Mouse (Mus musculus) midbrain, embryonic 13.5 days (tissue): ENCODE measurements around the gene Gmfb. TPM values are rescaled to one million over a fixed set of nuclear protein-coding genes. Genes with fewer than 3 reads are reported as not detected.

Experiments
- ATAC-seq: fragments of 200-750 bp; cut with Nextera tagmentation; 2 replicates; pipeline ENCODE4 v1.8.0; 2017; ENCODE audit warnings: mild to moderate bottlenecking, moderate TSS enrichment, moderate library complexity
- H3K27ac ChIP-seq: fragments of 300-500 bp; sonication (generic); 2 replicates; pipeline ENCODE4 v1.5.1; 2015; ENCODE audit warnings: inconsistent platforms, mild to moderate bottlenecking, moderate library complexity
- H3K27me3 ChIP-seq: fragments of 300-500 bp; sonication (generic); 2 replicates; pipeline ENCODE4 v1.6.1; 2015; ENCODE audit warnings: mild to moderate bottlenecking, inconsistent platforms
- H3K36me3 ChIP-seq: fragments of 300-500 bp; sonication (generic); 2 replicates; pipeline ENCODE4 v1.6.1; 2015; ENCODE audit warnings: mild to moderate bottlenecking, inconsistent platforms
- H3K4me1 ChIP-seq: fragments of 300-500 bp; sonication (generic); replicated peaks from 2 replicates; pipeline ENCODE4 v1.6.1; 2015; ENCODE audit warnings: inconsistent platforms
- H3K4me2 ChIP-seq: fragments of 300-500 bp; sonication (generic); replicated peaks from 2 replicates; pipeline ENCODE4 v1.6.1; 2015; ENCODE audit warnings: moderate library complexity, mild to moderate bottlenecking, inconsistent platforms
- H3K4me3 ChIP-seq: fragments of 300-500 bp; sonication (generic); replicated peaks from 2 replicates; pipeline ENCODE4 v1.5.1; 2015; ENCODE audit warnings: mild to moderate bottlenecking, inconsistent platforms
- H3K9ac ChIP-seq: fragments of 300-500 bp; sonication (generic); replicated peaks from 2 replicates; pipeline ENCODE4 v1.6.1; 2015; ENCODE audit warnings: mild to moderate bottlenecking, inconsistent platforms
- H3K9me3 ChIP-seq: fragments of 300-500 bp; sonication (generic); 2 replicates; pipeline ENCODE4 v1.6.1; 2016; ENCODE audit warnings: mild to moderate bottlenecking, inconsistent platforms
- WGBS: fragments of 180-500 bp; shearing (Covaris S2); methylation state at CpG from one replicate; pipeline ENCODE4 v1.1.7; 2015; 5-methylcytosine and 5-hydroxymethylcytosine counted together
- polyA plus RNA-seq: library from polyadenylated mRNA; unstranded; fragments of >200 nt; fragmentation: Nextera tagmentation; extraction: Ambion mirVana; gene quantifications from 2 replicates; pipeline ENCODE4 v1.2.1, GENCODE M21; 2015

The Gmfb gene
- polyA plus RNA-seq: 101 and 110 TPM in 2 replicates

DNA sequence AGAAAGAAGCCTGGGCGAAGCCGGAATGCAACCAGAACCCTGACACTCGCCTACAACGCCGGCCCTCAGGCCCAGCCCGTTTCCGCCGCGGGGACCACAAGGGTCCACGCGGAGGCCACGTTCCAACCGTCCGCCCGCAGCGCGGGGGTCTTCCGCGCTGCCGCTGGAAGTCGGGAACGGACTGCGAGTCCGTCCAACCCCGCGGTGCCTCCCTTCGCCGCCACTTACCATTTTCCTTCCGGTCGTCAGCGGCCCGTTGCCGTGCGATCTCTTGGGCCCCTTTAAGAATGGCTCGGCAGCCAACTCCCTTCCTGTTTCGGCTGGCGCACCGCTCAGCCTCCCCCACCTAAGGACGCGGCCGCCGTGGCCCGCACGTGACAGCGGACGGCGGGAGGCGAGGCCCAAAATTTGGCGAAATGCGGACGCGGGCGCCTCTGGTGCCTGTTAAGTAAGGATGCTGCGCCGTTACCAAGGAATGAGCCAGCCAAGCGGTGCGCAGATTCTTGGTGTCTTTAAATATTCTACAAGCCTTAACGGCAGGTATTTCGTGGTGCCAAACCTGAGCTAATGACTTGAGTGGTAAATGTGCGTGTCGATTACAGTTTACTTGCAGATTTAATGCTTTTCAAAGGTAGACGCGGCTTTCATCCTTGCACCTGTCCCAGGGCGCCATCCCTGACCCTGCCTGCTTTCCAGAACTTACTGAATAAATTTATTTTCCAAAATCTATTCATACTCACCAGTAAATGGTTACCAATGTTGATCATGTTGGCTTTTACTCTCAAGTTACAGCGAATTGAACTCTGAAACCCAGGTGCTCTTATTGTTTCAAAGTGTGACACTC is at the start of gene Gmfb:
Gene Gmfb, minus strand, starts transcription at position 370 of the 844 bp plus-strand sequence.
- Histone ChIP-seq H3K9ac (peak within 1 kb of the TSS; percentile 91), H3K27me3 (peaks cover 7% of the 10 kb centered on the region), H3K9me3 (no peaks in the 10 kb centered on the region), H3K36me3 (peaks cover 6% of the 10 kb centered on the region; the same call in 1 of the 2 replicates), H3K4me2 (peak within 1 kb of the TSS; percentile 89), H3K4me3 (peak within 1 kb of the TSS; percentile 93), H3K4me1 (peaks cover 24% of the 10 kb centered on the region), H3K27ac (peak within 1 kb of the TSS; percentile 87)
- ATAC-seq: peak; percentile 99
- under 1% methylated on average over 62 of the region's 65 CpGs for WGBS

DNA sequence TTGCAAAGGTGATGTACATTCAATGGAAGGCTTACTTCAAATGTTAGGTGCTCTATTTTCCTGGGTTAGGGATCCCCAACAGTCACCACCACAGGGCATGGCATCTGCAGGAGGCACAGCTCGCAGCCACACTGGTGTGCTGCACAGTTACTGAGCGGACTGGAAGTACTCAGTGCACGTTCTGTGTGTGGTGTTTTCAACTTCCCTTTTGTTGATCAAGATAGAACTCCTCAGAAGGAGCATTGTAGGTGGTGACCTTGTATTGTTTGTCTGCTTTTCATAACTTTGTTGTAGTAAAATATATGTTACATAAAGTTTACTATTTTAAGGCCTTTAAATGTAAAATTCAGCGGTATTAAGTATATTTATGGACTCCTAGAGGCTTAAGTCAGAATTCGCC is 40.9 kb upstream of the Gmfb start:
- no peaks in the 10 kb centered on the region for H3K4me1 ChIP-seq
- ATAC-seq: no peak
- H3K36me3 ChIP-seq: 0 out of 2 replicates have a peak, but pooled peaks cover 3% of the 10 kb centered on the region
- H3K27me3 ChIP-seq: no peaks in the 10 kb centered on the region
- no peak overlapping the region for H3K4me2 ChIP-seq
- H3K27ac ChIP-seq: no peak overlapping the region
- H3K9me3 ChIP-seq: no peaks in the 10 kb centered on the region
- 94% methylated on average over 5 of the region's 5 CpGs for WGBS
- no peak overlapping the region for H3K9ac ChIP-seq
- no peak overlapping the region for H3K4me3 ChIP-seq

DNA sequence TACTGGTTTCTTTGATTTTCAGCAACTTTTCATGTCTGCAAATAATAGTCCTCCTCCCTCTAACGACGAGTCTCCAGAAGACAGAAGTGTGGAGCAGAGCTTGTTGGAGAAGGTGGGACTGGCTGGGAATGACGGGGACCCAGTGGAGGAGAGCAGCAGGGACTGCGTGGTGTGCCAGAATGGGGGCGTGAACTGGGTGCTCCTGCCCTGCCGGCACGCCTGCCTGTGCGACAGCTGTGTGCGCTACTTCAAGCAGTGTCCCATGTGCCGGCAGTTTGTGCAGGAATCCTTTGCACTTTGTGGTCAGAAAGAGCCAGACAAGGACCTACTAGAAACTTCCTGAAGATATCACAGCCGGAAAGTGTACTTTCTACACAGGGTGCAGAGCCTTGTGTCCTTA is 31.6 kb upstream of the Gmfb start:
- no peaks in the 10 kb centered on the region for H3K27me3 ChIP-seq

DNA sequence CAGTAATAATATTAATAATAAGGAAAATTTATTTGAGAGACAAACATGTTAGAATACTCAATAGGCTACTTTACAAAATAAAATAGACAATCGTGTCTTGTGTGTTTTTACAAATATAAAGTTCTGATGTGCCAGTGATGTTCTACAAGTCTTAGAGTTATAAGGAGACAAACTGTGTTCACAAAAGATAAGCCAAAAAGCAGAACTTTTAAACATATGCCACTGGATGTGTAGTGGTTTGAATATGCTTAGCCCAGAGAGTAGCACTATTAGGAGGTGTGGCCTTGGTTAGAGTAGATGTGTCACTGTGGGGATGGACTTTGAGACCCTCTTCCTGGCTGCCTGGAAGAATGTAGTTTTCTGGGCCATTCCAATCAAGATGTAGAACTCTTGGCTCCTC is 27.7 kb upstream of the Gmfb start:
- Histone ChIP-seq H3K27ac (no peak overlapping the region), H3K36me3 (peaks cover 14% of the 10 kb centered on the region), H3K4me3 (no peak overlapping the region), H3K27me3 (no peaks in the 10 kb centered on the region), H3K9ac (no peak overlapping the region), H3K9me3 (no peaks in the 10 kb centered on the region), H3K4me2 (no peak overlapping the region), H3K4me1 (no peaks in the 10 kb centered on the region)
- ATAC-seq: no peak
- WGBS: 96% methylated on average over 1 of the region's 1 CpGs

More for the DNA sequence above, 31.6 kb upstream of the Gmfb start:
- Histone ChIP-seq H3K9me3 (no peaks in the 10 kb centered on the region), H3K9ac (no peak overlapping the region), H3K36me3 (peaks cover 18% of the 10 kb centered on the region), H3K4me1 (no peaks in the 10 kb centered on the region), H3K27ac (no peak overlapping the region), H3K4me3 (no peak overlapping the region), H3K4me2 (no peak overlapping the region)
- no peak for ATAC-seq
- WGBS: 93% methylated on average over 11 of the region's 11 CpGs

DNA sequence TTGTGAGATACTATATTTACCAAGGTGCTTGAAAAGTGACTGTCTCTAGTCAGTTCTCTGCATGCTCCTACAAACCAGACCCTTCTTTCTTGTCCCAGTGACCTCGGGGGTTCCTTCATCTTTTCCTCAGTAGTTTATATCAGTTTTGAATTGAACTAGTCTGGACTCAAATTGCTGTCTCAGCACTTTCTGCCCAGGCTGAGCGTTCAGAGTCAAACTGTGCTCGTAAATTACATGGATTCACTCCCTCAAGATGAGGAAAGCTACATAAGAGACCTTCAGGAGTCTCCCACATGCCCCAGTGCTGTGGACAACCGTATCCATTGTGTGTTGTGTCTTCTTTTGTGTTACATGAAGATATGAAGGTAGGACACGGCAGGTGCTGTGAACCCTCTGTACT is 26.7 kb upstream of the Gmfb start:
- no peak overlapping the region for H3K9ac ChIP-seq
- no peak overlapping the region for H3K4me2 ChIP-seq
- H3K36me3 ChIP-seq: peaks cover 13% of the 10 kb centered on the region
- no peaks in the 10 kb centered on the region for H3K9me3 ChIP-seq
- WGBS: 88% methylated on average over 5 of the region's 5 CpGs
- H3K27ac ChIP-seq: no peak overlapping the region
- no peaks in the 10 kb centered on the region for H3K4me1 ChIP-seq
- no peaks in the 10 kb centered on the region for H3K27me3 ChIP-seq
- ATAC-seq: no peak
- no peak overlapping the region for H3K4me3 ChIP-seq

DNA sequence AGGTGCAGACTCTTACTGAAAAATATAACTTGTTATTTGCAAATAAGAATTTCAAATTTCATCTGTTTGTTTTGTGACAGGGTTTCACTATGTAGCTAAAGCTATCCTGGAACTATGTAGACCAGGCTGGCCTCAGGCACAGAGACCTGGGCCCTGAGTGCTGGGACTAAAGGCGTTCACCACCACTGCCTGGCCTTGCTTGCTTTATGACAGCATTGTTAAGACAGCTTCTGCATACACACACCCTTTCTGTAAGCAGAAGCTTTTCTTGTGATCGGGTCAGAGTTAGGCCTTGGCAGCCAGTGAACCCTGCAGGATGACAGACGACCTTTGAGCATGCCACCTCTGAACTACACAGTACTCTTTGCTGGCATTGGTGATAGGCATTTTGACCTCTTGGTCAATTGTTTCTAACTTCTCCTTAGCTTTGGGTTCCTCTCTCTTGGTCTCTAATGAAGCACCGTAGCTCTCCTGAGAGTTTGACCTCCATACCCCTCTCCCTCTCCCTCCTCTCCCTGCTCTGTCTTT is 26.1 kb upstream of the Gmfb start:
- no peaks in the 10 kb centered on the region for H3K4me1 ChIP-seq
- H3K9ac ChIP-seq: no peak overlapping the region
- no peak overlapping the region for H3K4me3 ChIP-seq
- no peaks in the 10 kb centered on the region for H3K27me3 ChIP-seq
- H3K36me3 ChIP-seq: peaks cover 11% of the 10 kb centered on the region
- 93% methylated on average over 4 of the region's 4 CpGs for WGBS
- no peak overlapping the region for H3K4me2 ChIP-seq
- H3K9me3 ChIP-seq: no peaks in the 10 kb centered on the region
- H3K27ac ChIP-seq: no peak overlapping the region
- no peak for ATAC-seq

DNA sequence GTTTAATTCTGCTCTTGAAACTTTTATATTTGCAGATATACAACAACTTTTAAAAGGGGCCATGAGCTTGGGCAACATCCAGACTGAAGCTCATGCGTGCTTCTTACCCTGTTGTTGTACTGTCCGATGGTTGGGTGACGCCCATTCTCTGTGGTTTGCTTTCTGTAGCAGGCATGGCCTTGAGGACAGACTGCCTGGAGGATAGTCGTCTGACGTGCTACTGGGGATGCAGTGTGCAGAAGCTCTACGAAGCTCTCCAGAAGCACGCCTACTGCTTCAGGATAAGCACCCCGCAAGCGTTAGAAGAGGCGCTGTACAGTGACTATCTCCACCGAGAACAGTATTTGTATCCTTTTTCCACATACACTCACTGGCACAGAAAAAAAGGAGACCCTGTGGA is 23.7 kb upstream of the Gmfb start:
- H3K4me3 ChIP-seq: no peak overlapping the region
- H3K9me3 ChIP-seq: no peaks in the 10 kb centered on the region
- H3K27ac ChIP-seq: no peak overlapping the region
- H3K4me1 ChIP-seq: no peaks in the 10 kb centered on the region
- H3K27me3 ChIP-seq: no peaks in the 10 kb centered on the region
- peaks cover 30% of the 10 kb centered on the region for H3K36me3 ChIP-seq
- no peak overlapping the region for H3K4me2 ChIP-seq
- 94% methylated on average over 11 of the region's 11 CpGs for WGBS
- ATAC-seq: no peak
- no peak overlapping the region for H3K9ac ChIP-seq

DNA sequence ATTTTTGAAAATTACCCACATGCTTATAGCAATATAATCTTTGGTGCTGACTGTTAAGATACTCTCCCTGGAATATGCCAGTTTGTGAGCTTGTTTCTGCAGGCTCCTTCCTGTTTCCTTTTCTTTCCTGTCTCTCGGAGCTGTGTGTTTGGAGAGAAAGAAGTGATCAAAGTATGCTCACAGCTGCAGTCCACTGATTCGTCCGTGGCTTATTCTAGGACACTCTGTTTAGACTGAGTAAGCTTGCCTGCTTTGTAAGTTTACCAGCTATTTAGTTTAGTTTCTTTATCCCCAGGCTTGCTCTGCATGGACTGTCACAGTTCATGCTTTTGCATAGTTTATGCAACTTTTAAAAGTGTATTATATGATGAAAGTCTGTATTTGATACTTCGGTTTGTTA is 17.3 kb upstream of the Gmfb start:
- peaks cover 28% of the 10 kb centered on the region for H3K36me3 ChIP-seq
- H3K4me3 ChIP-seq: no peak overlapping the region
- H3K9ac ChIP-seq: no peak overlapping the region
- 68% methylated on average over 4 of the region's 4 CpGs for WGBS
- no peak overlapping the region for H3K27ac ChIP-seq
- no peaks in the 10 kb centered on the region for H3K27me3 ChIP-seq
- ATAC-seq: no peak
- H3K9me3 ChIP-seq: no peaks in the 10 kb centered on the region
- no peaks in the 10 kb centered on the region for H3K4me1 ChIP-seq
- H3K4me2 ChIP-seq: no peak overlapping the region

DNA sequence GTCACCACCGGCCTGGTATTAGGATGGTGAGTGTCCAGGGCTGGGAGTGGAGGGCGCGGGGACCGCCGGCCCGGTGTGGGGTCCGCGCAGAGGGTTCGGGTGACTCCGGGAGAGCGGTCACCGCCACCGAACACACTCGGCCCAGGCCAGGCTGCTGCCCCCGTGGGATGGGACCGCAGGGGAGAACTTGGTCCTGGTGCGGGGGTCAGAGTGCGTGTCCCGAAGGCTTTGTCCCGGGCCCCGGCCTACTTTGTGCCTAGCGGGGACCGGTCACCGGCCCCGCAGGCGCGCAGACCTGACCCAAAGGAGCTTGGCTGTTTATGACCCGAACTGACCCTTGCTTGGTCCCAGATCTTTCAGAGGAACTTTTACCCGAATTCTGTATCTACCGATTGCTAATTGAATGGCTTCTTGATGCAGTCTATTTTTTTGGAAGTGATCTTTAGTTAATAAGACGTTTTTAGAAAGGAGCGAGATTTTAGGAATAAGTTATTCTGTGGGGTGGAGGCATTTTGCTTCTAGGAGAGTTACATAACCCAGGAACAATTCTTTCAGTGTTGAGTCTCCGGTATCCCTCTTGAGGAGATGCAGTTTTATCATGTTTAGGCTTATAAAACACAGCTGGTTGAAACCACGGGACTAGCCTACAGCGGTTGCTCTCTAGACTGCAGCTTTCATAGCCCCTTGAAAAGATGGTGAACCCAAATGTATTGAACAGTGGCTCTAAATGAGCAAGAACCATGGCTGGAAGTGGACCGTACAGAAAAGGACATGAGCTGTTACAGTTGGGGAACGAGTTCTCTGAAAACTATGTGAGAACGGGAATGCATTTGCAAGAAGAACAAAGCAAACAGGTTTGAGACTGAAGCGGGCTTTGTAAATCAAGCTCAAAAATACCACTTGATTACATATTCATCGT is 10.6 kb upstream of the Gmfb start:
- peak overlapping the region; percentile 75 for H3K4me3 ChIP-seq
- peak overlapping the region; percentile 82 for H3K9ac ChIP-seq
- H3K27me3 ChIP-seq: 0 out of 2 replicates have a peak, but pooled peaks cover 1% of the 10 kb centered on the region
- peaks cover 15% of the 10 kb centered on the region for H3K4me1 ChIP-seq
- ATAC-seq: no peak
- WGBS: 9% methylated on average over 40 of the region's 40 CpGs
- H3K27ac ChIP-seq: no peak overlapping the region; the same call in 1 of the 2 replicates
- H3K9me3 ChIP-seq: no peaks in the 10 kb centered on the region
- H3K36me3 ChIP-seq: no peaks in the 10 kb centered on the region
- H3K4me2 ChIP-seq: peak overlapping the region; percentile 89

DNA sequence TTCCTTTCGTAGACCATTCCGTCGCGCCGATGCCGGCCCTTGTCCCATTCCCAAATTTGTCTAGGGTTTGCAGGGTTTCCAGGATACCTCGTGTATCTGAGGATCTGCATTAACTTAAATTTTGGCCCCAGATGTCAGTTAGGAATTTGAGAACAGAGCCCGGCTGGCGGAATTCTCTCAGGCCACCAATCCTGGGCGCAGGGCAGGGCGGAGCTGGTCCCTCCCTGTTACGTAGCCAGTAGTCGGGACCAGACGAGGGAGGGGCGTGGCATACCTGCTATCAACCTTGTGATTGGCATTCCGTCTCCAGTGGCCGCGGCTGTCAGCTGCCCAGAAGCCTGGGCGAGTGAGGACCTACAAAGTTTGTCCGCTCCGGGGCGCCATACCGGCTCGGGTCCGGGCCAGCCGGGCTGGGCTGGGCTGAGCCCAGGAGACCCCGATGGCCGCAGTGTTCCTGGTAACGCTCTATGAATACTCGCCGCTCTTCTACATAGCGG is 9.8 kb upstream of the Gmfb start, which contains the start of gene Cgrrf1:
Gene Cgrrf1, plus strand, starts transcription at position 289 of the 497 bp plus-strand sequence.
- ATAC-seq: peak; percentile 99
- no peaks in the 10 kb centered on the region for H3K9me3 ChIP-seq

DNA sequence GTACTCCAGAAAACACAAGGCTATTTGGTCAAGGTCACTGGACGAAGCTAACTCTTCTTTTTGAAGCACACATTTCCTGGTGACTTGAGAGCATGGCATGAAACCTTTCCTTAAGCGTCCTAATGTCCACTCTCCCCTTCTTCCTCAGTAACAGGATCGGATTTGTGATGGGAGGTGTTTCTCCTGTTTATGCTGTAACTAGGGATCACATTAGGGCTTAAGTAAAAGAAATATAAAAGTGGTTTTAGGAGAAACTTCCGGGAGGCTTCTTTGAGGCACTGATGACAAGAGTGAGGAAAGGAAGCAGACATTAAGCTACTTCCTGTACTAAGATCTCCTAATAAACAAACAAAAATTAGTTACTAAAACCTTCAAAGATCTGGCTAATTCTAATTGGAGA is 9.3 kb upstream of the Gmfb start:
- no peaks in the 10 kb centered on the region for H3K36me3 ChIP-seq
- ATAC-seq: no peak
- peak overlapping the region; percentile 75 for H3K4me3 ChIP-seq
- H3K9me3 ChIP-seq: no peaks in the 10 kb centered on the region
- H3K9ac ChIP-seq: peak overlapping the region; percentile 82; the same call in 1 of the 2 replicates
- H3K27ac ChIP-seq: no peak overlapping the region
- peak overlapping the region; percentile 89 for H3K4me2 ChIP-seq
- peaks cover 8% of the 10 kb centered on the region; the same call in 1 of the 2 replicates for H3K27me3 ChIP-seq
- H3K4me1 ChIP-seq: peaks cover 15% of the 10 kb centered on the region
- 10% methylated on average over 4 of the region's 4 CpGs for WGBS

More for the DNA sequence above, 9.8 kb upstream of the Gmfb start, which contains the start of gene Cgrrf1:
- peak within 1 kb of the TSS; percentile 75 for H3K4me3 ChIP-seq
- peaks cover 15% of the 10 kb centered on the region for H3K4me1 ChIP-seq
- no peak within 1 kb of the TSS; the same call in 1 of the 2 replicates for H3K27ac ChIP-seq
- peak within 1 kb of the TSS; percentile 89 for H3K4me2 ChIP-seq
- H3K27me3 ChIP-seq: peaks cover 8% of the 10 kb centered on the region; the same call in 1 of the 2 replicates
- H3K9ac ChIP-seq: peak within 1 kb of the TSS; percentile 82
- WGBS: under 1% methylated on average over 32 of the region's 32 CpGs
- no peaks in the 10 kb centered on the region for H3K36me3 ChIP-seq
